Mouse (Mus musculus) G1E (cell line): ENCODE measurements around the gene Ptprm.

Experiments
- CTCF ChIP-seq: IDR thresholded peaks from 2 replicates; pipeline ENCODE4 v1.5.1; 2012; ENCODE audit warnings: low read depth, low read length, inconsistent platforms, mixed read lengths
- GATA1 ChIP-seq: IDR thresholded peaks from 2 replicates; pipeline ENCODE4 v1.6.1; 2012; ENCODE audit warnings: borderline replicate concordance, low read length, inconsistent platforms, mixed read lengths
- GATA2 ChIP-seq: IDR thresholded peaks from 2 replicates; pipeline ENCODE4 v1.6.1; 2012; ENCODE audit warnings: low read depth, low read length, inconsistent platforms, borderline replicate concordance
- POLR2AphosphoS5 ChIP-seq: IDR thresholded peaks from 2 replicates; pipeline ENCODE4 v1.6.1; 2012; ENCODE audit warnings: low read depth, low read length, inconsistent platforms; ENCODE audit not compliant: insufficient replicate concordance
- TAL1 ChIP-seq: conservative IDR thresholded peaks from 2 replicates; pipeline ENCODE4 v1.6.1; 2012; ENCODE audit warnings: low read depth, low read length, inconsistent platforms, mixed read lengths

GRCm38 (mm10) chr17:66925611-66926010, 428.6 kb downstream of the Ptprm start:
- TF ChIP-seq CTCF (no peak), TAL1 (no peak), GATA1 (no peak), GATA2 (no peak), POLR2AphosphoS5 (no peak)
